Mouse (Mus musculus) lung, embryonic 16.5 days (tissue): Measurements from ENCODE around the gene Ecpas. TPM values are rescaled to one million over a fixed set of nuclear protein-coding genes. Genes with fewer than 3 reads are reported as not detected.

Source experiments
- ATAC-seq: fragments of 200-750 bp; cut with Nextera tagmentation; 2 replicates; pipeline ENCODE4 v1.8.0; 2017; ENCODE audit warnings: low read depth, mild to moderate bottlenecking, moderate library complexity
- H3K27ac ChIP-seq: fragments of 300-500 bp; sonication (generic); 2 replicates; pipeline ENCODE4 v1.5.1; 2014; ENCODE audit warnings: mild to moderate bottlenecking, control low read depth, low read length
- H3K27me3 ChIP-seq: fragments of 300-500 bp; sonication (generic); 2 replicates; pipeline ENCODE4 v1.6.1; 2014; ENCODE audit warnings: low read depth, low read length, mixed read lengths; ENCODE audit not compliant: control insufficient read depth, insufficient read depth
- H3K36me3 ChIP-seq: fragments of 300-500 bp; sonication (generic); 2 replicates; pipeline ENCODE4 v1.6.1; 2014; ENCODE audit warnings: low read length; ENCODE audit not compliant: control insufficient read depth, insufficient read depth
- H3K4me1 ChIP-seq: fragments of 300-500 bp; sonication (generic); replicated peaks from 2 replicates; pipeline ENCODE4 v1.6.1; 2014; ENCODE audit warnings: low read length, mixed read lengths; ENCODE audit not compliant: control insufficient read depth, insufficient read depth
- H3K4me2 ChIP-seq: fragments of 300-500 bp; sonication (generic); 2 replicates; pipeline ENCODE4 v1.6.1; 2014; ENCODE audit warnings: low read depth, low read length, control low read depth
- H3K4me3 ChIP-seq: fragments of 300-500 bp; sonication (generic); 2 replicates; pipeline ENCODE4 v1.5.1; 2014; ENCODE audit warnings: mild to moderate bottlenecking, low read length, control low read depth
- H3K9ac ChIP-seq: fragments of 300-500 bp; sonication (generic); 2 replicates; pipeline ENCODE4 v1.6.1; 2014; ENCODE audit warnings: low read length, control low read depth
- H3K9me3 ChIP-seq: fragments of 300-500 bp; sonication (generic); 2 replicates; pipeline ENCODE4 v1.6.1; 2016; ENCODE audit warnings: low read length; ENCODE audit not compliant: control insufficient read depth
- WGBS: fragments of 180-500 bp; shearing (Covaris S2); extraction: QIAGEN DNeasy Blood & Tissue Kit; methylation state at CpG from one replicate; pipeline ENCODE4 v1.1.7; 2014; 5-methylcytosine and 5-hydroxymethylcytosine counted together
- polyA plus RNA-seq: library from polyadenylated mRNA; unstranded; fragments of >200 nt; fragmentation: Nextera tagmentation; extraction: Ambion mirVana; gene quantifications from 2 replicates; pipeline ENCODE4 v1.2.1, GENCODE M21; 2015

The Ecpas gene
- 24.9 and 26.1 TPM in 2 replicates for polyA plus RNA-seq

GRCm38 (mm10) chr4:58912629-58913335 lies at the start of gene Ecpas:
Gene Ecpas (minus strand): TSS chr4:58912749.
- peak; percentile 75 for ATAC-seq
- Histone ChIP-seq H3K9me3 (no peaks in the 10 kb centered on the region), H3K4me2 (peak within 1 kb of the TSS; percentile 73), H3K4me3 (peak within 1 kb of the TSS; percentile 94), H3K9ac (peak within 1 kb of the TSS; percentile 99), H3K36me3 (no peaks in the 10 kb centered on the region), H3K27ac (peak within 1 kb of the TSS; percentile 97), H3K27me3 (no peaks in the 10 kb centered on the region), H3K4me1 (peaks cover 8% of the 10 kb centered on the region)
- 3% methylated on average over 43 of the region's 43 CpGs for WGBS

DNA sequence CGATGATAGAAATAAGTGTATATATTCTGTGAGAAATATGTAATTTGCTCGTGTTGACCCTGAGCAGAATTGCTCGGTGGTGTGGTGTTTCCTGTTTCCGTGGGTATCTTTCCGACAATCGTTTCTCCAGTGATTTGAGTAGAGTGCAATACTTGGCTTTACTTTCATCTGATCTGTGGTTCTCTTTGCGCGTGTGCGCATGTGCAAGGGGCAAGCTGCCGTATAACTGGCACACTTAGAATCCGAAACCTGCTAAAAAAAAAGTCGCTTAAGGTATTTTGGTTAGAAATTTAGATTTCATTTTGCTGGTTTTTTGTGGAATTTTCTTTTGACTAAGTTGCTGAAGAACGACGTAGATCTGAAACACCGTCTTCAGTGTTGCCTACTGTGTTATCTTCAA lies 49.2 kb upstream of the Ecpas start:
- WGBS = 87% methylated on average over 15 of the region's 15 CpGs
- H3K36me3 ChIP-seq = no peaks in the 10 kb centered on the region
- H3K9me3 ChIP-seq = no peaks in the 10 kb centered on the region
- no peak overlapping the region for H3K9ac ChIP-seq
- ATAC-seq = no peak
- H3K27ac ChIP-seq = no peak overlapping the region
- no peak overlapping the region for H3K4me3 ChIP-seq
- no peaks in the 10 kb centered on the region for H3K4me1 ChIP-seq
- H3K4me2 ChIP-seq = no peak overlapping the region
- no peaks in the 10 kb centered on the region for H3K27me3 ChIP-seq

DNA sequence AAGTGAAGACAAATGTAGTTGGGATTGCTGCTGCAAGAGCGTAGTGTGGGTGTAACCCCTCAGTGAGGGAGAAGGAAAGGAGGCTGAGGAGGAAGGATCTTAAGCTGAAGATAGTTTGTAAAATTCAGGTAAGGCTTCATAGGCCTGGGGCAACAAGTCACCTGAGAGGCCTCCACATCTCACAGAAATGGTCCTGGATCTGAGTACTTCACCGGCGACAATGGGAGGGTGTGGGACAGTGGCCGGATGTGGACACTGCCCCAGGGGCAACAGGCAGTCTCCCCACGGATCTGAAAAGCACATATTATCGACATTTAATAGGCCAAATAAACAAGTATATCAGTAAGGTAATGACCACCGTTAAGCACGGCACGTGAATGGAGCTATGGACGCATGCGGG lies 40.1 kb upstream of the Ecpas start:
- Histone ChIP-seq H3K4me2 (no peak overlapping the region), H3K4me3 (no peak overlapping the region), H3K27me3 (no peaks in the 10 kb centered on the region), H3K4me1 (no peaks in the 10 kb centered on the region), H3K9ac (no peak overlapping the region), H3K36me3 (no peaks in the 10 kb centered on the region), H3K9me3 (no peaks in the 10 kb centered on the region), H3K27ac (no peak overlapping the region)
- ATAC-seq = no peak
- WGBS = 86% methylated on average over 11 of the region's 11 CpGs

- no peaks in the 10 kb centered on the region for H3K27me3 ChIP-seq
- H3K36me3 ChIP-seq = no peaks in the 10 kb centered on the region
- H3K4me2 ChIP-seq = no peak overlapping the region
- H3K4me3 ChIP-seq = no peak overlapping the region
- no peak overlapping the region for H3K9ac ChIP-seq
- no peaks in the 10 kb centered on the region for H3K9me3 ChIP-seq
- no peak for ATAC-seq
- 78% methylated on average over 4 of the region's 4 CpGs for WGBS
- no peak overlapping the region for H3K27ac ChIP-seq
- H3K4me1 ChIP-seq = no peaks in the 10 kb centered on the region
Measured at GRCm38 (mm10) chr4:58948391-58948790, 35.8 kb upstream of the Ecpas start.

DNA sequence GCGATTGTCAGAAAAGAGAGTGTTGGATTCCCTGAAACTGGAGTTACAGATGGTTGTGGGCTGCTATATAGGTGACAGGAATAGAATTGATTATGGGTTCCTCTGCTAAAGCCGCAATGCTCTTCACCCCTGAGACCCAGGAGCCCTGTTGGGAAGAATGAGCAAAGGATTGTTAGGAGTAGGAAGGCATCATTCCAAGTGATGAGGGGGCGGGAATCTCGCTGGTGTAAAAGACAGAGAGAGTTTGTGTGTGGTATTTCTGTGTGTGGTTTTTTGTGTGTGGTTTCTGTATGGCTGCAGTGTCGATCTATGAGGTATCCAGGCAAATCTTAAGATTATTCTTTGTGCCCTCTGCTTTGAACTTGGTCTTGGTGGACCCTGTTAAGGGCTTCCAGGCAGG lies 32.1 kb upstream of the Ecpas start:
- no peaks in the 10 kb centered on the region; the same call in 1 of the 2 replicates for H3K4me1 ChIP-seq
- H3K27me3 ChIP-seq = no peaks in the 10 kb centered on the region
- no peak overlapping the region for H3K9ac ChIP-seq
- H3K4me2 ChIP-seq = no peak overlapping the region
- ATAC-seq = no peak
- no peaks in the 10 kb centered on the region for H3K36me3 ChIP-seq
- WGBS = 58% methylated on average over 5 of the region's 5 CpGs
- no peak overlapping the region for H3K4me3 ChIP-seq
- H3K27ac ChIP-seq = no peak overlapping the region
- no peaks in the 10 kb centered on the region for H3K9me3 ChIP-seq

DNA sequence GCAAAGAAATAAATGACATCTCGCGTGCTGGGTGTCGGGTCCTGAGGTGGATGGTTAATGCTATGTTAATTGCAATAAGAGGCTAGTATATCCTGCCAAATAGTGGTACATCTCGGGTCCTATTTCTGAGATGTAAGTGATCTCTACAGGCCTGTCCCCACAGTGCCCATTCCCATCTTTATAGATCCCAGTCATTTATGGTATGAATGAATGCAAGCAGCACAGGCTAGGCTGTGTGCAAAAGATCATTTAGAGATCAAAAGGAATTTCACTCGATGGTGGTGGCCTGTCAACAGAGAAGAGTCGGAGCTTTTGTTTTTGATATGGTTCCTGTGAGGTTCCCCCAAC lies 31.6 kb upstream of the Ecpas start:
- no peak for ATAC-seq
- peak overlapping the region; percentile 93 for H3K4me2 ChIP-seq
- H3K4me1 ChIP-seq = no peaks in the 10 kb centered on the region; the same call in 1 of the 2 replicates
- peak overlapping the region; percentile 79 for H3K4me3 ChIP-seq
- no peaks in the 10 kb centered on the region for H3K27me3 ChIP-seq
- H3K9me3 ChIP-seq = no peaks in the 10 kb centered on the region
- H3K36me3 ChIP-seq = no peaks in the 10 kb centered on the region
- peak overlapping the region; percentile 73 for H3K9ac ChIP-seq
- H3K27ac ChIP-seq = no peak overlapping the region
- WGBS = 13% methylated on average over 6 of the region's 6 CpGs

GRCm38 (mm10) chr4:58943420-58944205 lies 31.1 kb upstream of the Ecpas start, which contains the start of gene Zkscan16:
Gene Zkscan16 (plus strand): TSS chr4:58943628.
- peak; percentile 88 for ATAC-seq
- WGBS = under 1% methylated on average over 50 of the region's 50 CpGs
- H3K27me3 ChIP-seq = no peaks in the 10 kb centered on the region
- peak within 1 kb of the TSS; percentile 93 for H3K4me2 ChIP-seq
- H3K36me3 ChIP-seq = no peaks in the 10 kb centered on the region
- H3K4me1 ChIP-seq = no peaks in the 10 kb centered on the region; the same call in 1 of the 2 replicates
- H3K27ac ChIP-seq = no peak within 1 kb of the TSS
- H3K9ac ChIP-seq = peak within 1 kb of the TSS; percentile 73
- peak within 1 kb of the TSS; percentile 79 for H3K4me3 ChIP-seq
- no peaks in the 10 kb centered on the region for H3K9me3 ChIP-seq

DNA sequence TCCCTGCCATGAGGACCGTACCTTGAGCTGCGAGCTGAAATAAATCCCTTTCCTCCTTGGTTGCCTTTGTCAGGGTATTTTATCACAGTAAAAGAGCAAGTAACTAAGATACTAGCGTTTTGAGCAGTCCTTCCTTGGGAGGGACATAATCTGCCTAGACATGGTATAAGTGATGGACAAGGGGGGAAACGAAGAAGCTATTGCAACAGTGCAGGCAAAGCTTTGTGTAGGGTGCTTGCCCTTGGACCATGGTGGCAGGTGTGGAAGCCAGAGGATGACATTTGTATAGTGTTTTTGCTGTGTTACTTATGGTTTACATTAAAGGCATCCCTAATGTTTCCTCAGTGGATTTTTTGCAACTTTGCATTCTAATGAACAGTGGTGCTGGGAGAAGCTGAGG lies 30.4 kb upstream of the Ecpas start:
- no peaks in the 10 kb centered on the region for H3K27me3 ChIP-seq
- H3K4me3 ChIP-seq = peak overlapping the region; percentile 79
- ATAC-seq = 0 out of 2 replicates have a peak, but pooled peaks have one; percentile 2
- no peaks in the 10 kb centered on the region for H3K36me3 ChIP-seq
- H3K27ac ChIP-seq = no peak overlapping the region
- H3K9me3 ChIP-seq = no peaks in the 10 kb centered on the region
- 77% methylated on average over 4 of the region's 4 CpGs for WGBS
- peak overlapping the region; percentile 73 for H3K9ac ChIP-seq
- H3K4me1 ChIP-seq = no peaks in the 10 kb centered on the region; the same call in 1 of the 2 replicates
- peak overlapping the region; percentile 93 for H3K4me2 ChIP-seq

- no peak overlapping the region for H3K4me2 ChIP-seq
- no peak overlapping the region for H3K9ac ChIP-seq
- ATAC-seq = no peak
- no peaks in the 10 kb centered on the region for H3K36me3 ChIP-seq
- no peak overlapping the region for H3K27ac ChIP-seq
- no peaks in the 10 kb centered on the region; the same call in 1 of the 2 replicates for H3K4me1 ChIP-seq
- no peak overlapping the region for H3K4me3 ChIP-seq
- no peaks in the 10 kb centered on the region for H3K27me3 ChIP-seq
- no peaks in the 10 kb centered on the region for H3K9me3 ChIP-seq
Measured at GRCm38 (mm10) chr4:58941638-58942037, 29.1 kb upstream of the Ecpas start.
